Mouse (Mus musculus) duodenum, adult 2 months (tissue): ENCODE results near the gene C1ra. TPM values are rescaled to one million over a fixed set of nuclear protein-coding genes. Genes with fewer than 3 reads are reported as not detected.

Experiments used
- polyA plus RNA-seq: library from polyadenylated mRNA; depleted of rRNA; stranded (reverse); fragments of >200 nt; gene quantifications from 2 replicates; pipeline ENCODE4 v1.2.3, GENCODE M21; 2012; ENCODE audit warnings: low replicate concordance; rRNA removed

The C1ra gene
- 5.3 and 8.3 TPM in 2 replicates for polyA plus RNA-seq

GRCm38 (mm10) chr6:124512355-124512836 lies at the start of gene C1ra:
Gene C1ra, plus strand, starts transcription at chr6:124512405.

DNA sequence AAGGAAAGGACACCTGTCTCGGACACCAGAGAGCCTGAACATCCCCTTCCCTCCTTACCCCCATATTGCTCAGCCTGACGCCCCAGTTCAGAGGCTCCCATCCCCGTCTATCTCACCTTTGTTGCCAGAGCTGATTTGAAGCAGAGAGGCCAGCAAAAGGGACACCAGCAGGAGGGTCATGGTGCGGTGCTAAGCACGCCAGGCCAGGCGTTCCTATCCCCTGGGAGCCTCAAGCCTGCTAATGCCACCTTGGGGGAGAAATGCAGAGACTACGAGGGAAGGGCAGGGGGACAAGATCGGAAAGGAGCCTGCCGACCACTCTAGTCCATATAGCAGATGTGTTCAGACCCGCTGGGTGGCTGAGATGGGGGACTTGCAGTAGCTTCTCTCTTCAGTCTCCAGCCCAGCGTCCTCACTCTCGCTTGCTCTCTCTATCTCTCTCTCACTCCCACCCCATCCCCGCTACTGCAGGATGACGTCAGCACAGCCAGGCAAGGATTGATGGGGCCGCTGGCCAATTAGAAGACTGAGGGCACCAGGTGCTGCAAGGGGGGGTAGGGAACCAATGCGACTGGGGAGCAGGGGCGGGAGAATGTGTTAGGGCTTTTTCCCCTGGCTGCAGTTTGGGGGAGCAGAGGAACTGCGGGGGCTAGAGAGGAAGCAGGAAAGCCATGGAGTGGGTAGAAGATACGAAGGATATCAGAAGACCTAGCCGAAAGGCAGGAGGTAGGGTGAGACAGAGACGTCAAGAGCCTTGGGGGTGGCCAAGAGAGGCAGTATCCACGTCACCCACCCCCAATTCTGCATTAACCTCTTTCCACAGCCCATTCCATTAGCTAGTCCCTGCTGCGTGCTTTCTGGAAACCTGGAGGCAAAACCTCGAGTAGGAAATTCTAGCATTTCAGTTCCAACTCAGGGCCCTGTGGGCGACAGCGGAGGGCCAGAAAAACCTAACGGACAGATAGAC lies 47.6 kb upstream of the C1ra start, which contains the start of gene Clstn3:
Gene Clstn3 (minus strand): TSS at position 490 of the 967 bp plus-strand sequence.

DNA sequence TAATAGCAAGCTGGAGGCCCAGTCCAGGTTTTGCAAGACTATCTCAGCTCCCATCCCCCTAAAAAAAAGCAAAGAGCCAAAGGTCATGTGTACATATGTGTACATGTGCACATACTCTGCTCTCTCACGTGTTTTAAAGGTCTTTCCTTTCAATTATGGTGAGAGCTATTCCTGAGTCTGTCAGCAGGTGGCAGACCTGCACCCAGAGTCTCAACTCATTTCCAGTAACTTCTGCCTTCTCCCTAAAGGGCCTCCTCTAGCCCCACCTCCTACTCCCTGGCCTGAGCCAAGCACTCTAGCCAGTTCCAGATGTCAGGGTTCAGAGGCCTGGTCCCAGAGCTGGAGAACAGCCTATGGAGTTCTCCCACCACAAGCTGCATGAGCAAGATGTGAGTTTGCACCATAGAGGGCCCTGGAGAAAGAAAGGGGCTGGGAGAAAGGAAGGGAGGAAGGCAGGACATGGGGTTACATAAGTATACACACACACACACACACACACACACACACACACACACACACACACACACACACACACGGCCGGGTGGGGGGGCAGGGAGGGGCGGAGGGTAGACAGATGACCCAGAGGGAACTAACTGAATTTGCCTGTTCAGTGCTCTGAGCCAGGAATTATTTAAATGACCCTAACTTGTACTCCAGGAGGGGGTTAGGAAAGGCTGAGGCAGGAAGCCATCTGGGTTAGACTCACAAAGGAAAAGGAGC lies 19.2 kb upstream of the C1ra start, which contains the start of gene C1rl:
Gene C1rl (plus strand): TSS at position 272 of the 720 bp plus-strand sequence.

DNA sequence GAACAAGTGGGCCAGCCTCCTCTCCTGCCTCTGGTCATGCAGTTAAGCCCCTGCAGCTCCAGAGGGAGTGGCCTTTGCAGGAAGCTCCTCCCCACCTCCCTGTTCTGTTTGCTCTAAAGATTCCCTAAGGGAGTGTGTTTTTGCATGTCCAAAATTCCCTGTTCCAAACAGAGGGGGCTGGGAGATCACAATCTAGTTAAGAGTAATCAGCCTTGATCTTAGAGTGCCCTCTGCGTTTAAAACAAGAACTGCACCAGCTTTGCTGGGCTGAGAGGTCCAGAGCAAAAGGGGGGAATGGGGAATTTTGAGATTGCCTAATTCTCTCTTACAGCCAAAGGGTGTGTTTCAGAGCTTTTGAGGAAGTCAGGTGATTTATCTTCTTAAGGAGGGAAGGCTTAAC lies 30.1 kb downstream of the C1ra start, which contains the start of gene C1s1:
Gene C1s1 (minus strand): TSS at position 76 of the 400 bp plus-strand sequence.

GRCm38 (mm10) chr6:124570026-124570425 lies 57.8 kb downstream of the C1ra start, which contains the start of gene C1rb:
Gene C1rb, plus strand, starts transcription at chr6:124570294.

Other genes with a start within 250 kb of the C1ra start
- gene Cd163, start 207.7 kb upstream of the C1ra start, polyA plus RNA-seq = 0.13 and 0.21 TPM in 2 replicates
- gene Pex5, start 97.3 kb upstream of the C1ra start, polyA plus RNA-seq = 19.7 and 23.9 TPM in 2 replicates
- gene Clstn3, start 47.6 kb upstream of the C1ra start, polyA plus RNA-seq = 0.76 and 1.1 TPM in 2 replicates
- gene C1rl, start 19.3 kb upstream of the C1ra start, polyA plus RNA-seq = 0.90 and 1.1 TPM in 2 replicates
- gene C1s1, start 30.0 kb downstream of the C1ra start, polyA plus RNA-seq = 5.4 and 8.8 TPM in 2 replicates
- not detected in 2 replicates for gene C1rb, start 57.9 kb downstream of the C1ra start, polyA plus RNA-seq
- not detected in 2 replicates for gene C1s2, start 123.7 kb downstream of the C1ra start, polyA plus RNA-seq
- 200 and 320 TPM in 2 replicates for gene Lpcat3, start 150.6 kb downstream of the C1ra start, polyA plus RNA-seq
- 21.0 and 23.1 TPM in 2 replicates for gene Emg1, start 199.8 kb downstream of the C1ra start, polyA plus RNA-seq
- 163 and 179 TPM in 2 replicates for gene Phb2, start 199.9 kb downstream of the C1ra start, polyA plus RNA-seq
- gene Ptpn6, start 226.3 kb downstream of the C1ra start, polyA plus RNA-seq = 18.0 and 22.1 TPM in 2 replicates
- 113 and 151 TPM in 2 replicates for gene Grcc10, start 229.0 kb downstream of the C1ra start, polyA plus RNA-seq
- gene Gm45234, start 243.6 kb downstream of the C1ra start, polyA plus RNA-seq = not detected in 2 replicates
- 60.0 and 70.5 TPM in 2 replicates for gene Atn1, start 244.1 kb downstream of the C1ra start, polyA plus RNA-seq